7 mouse cellular contexts compared by ENCODE assay signal in genomic region chr11:102027361-102028017, GRCm38 (mm10). TPM values are rescaled to one million over a fixed set of nuclear protein-coding genes. Genes with fewer than 3 reads are reported as not detected.
A peak's percentile ranks its signal among the peaks of the same experiment; 100 is the strongest.
DNase-seq lines count a peak whose midpoint lies in the region; ATAC-seq and TF ChIP-seq lines count a peak whose summit lies in the region.

No protein-coding gene starts in this region.

- no peak for DNase-seq in lung, postnatal 4 days
- peak; percentile 23 for DNase-seq in embryo, embryonic 9.5 days (ENCODE audit: extremely low spot score)
- DNase-seq in limb, embryonic 11.5 days (ENCODE audit: low spot score), result no peak
- DNase-seq in thymus, postnatal 0 days (ENCODE audit: low spot score), result no peak
- no peak for DNase-seq in c-Kit-positive CD71-positive TER-119-positive erythroid progenitor cells, embryonic 14.5 days (ENCODE audit: low spot score)

- H3K9me3 ChIP-seq in lung, embryonic 15.5 days, result no peaks in the 10 kb centered on the region
- H3K9me3 ChIP-seq in limb, embryonic 11.5 days (ENCODE audit: control insufficient read depth, low read length), result no peaks in the 10 kb centered on the region

- no peaks in the 10 kb centered on the region for H3K36me3 ChIP-seq in lung, embryonic 15.5 days
- no peaks in the 10 kb centered on the region for H3K36me3 ChIP-seq in limb, embryonic 11.5 days (ENCODE audit: control insufficient read depth, insufficient read depth, low read length)
- no peaks in the 10 kb centered on the region for H3K36me3 ChIP-seq in small intestine, adult 2 months (ENCODE audit: control insufficient read depth, insufficient read depth, low read length)

- peak overlapping the region; percentile 57; the same call in 1 of the 2 replicates for H3K9ac ChIP-seq in lung, embryonic 15.5 days
- H3K9ac ChIP-seq in limb, embryonic 11.5 days (ENCODE audit: low read length), result no peak overlapping the region

- peaks cover 13% of the 10 kb centered on the region; the same call in 1 of the 2 replicates for H3K27me3 ChIP-seq in lung, embryonic 15.5 days
- no peaks in the 10 kb centered on the region for H3K27me3 ChIP-seq in limb, embryonic 11.5 days (ENCODE audit: control insufficient read depth, insufficient read depth, low read length)
- 0 out of 2 replicates have a peak, but pooled peaks cover 4% of the 10 kb centered on the region for H3K27me3 ChIP-seq in small intestine, adult 2 months (ENCODE audit: control insufficient read depth, insufficient read depth, low read length)

- peaks cover 13% of the 10 kb centered on the region; the same call in 1 of the 2 replicates for H3K4me1 ChIP-seq in lung, embryonic 15.5 days
- H3K4me1 ChIP-seq in limb, embryonic 11.5 days (ENCODE audit: control insufficient read depth, insufficient read depth, low read length), result peaks cover 13% of the 10 kb centered on the region
- H3K4me1 ChIP-seq in small intestine, adult 2 months (ENCODE audit: control insufficient read depth, insufficient read depth, insufficient read length, low read length), result peaks cover 9% of the 10 kb centered on the region

- TF ChIP-seq POLR2A in small intestine, adult 2 months (IDR thresholded peaks at IDR 0.05; ENCODE audit: low read depth, low read length), result no peak

- peak overlapping the region; percentile 66 for H3K4me3 ChIP-seq in lung, embryonic 15.5 days
- H3K4me3 ChIP-seq in limb, embryonic 11.5 days (ENCODE audit: low read depth, low read length), result peak overlapping the region; percentile 78
- peak overlapping the region; percentile 88 for H3K4me3 ChIP-seq in small intestine, adult 2 months (ENCODE audit: low read depth, low read length)

- TF ChIP-seq CTCF in small intestine, adult 2 months (IDR thresholded peaks at IDR 0.05; ENCODE audit: extremely low read depth, insufficient read length, insufficient replicate concordance, low read depth, low read length), result no peak

- 0 out of 2 replicates have a peak, but pooled peaks have one; percentile 1 for ATAC-seq in lung, embryonic 15.5 days (ENCODE audit: borderline replicate concordance, extremely low read depth, low FRiP score, low TSS enrichment)
- peak; percentile 41; the same call in 1 of the 2 replicates for ATAC-seq in limb, embryonic 11.5 days (ENCODE audit: insufficient number of reproducible peaks, low FRiP score, low TSS enrichment, low read depth)

- peak overlapping the region; percentile 99 for H3K4me2 ChIP-seq in lung, embryonic 15.5 days
- H3K4me2 ChIP-seq in limb, embryonic 11.5 days (ENCODE audit: low read depth, severe bottlenecking), result peak overlapping the region; percentile 82

- WGBS in lung, embryonic 15.5 days, result 6% methylated on average over 12 of the region's 12 CpGs
- WGBS in limb, embryonic 11.5 days, result 4% methylated on average over 12 of the region's 12 CpGs
- WGBS in small intestine, adult 2 months, result 6% methylated on average over 12 of the region's 12 CpGs

- 0 out of 2 replicates have a peak overlapping the region, but pooled peaks have one; percentile 1 for H3K27ac ChIP-seq in lung, embryonic 15.5 days
- H3K27ac ChIP-seq in limb, embryonic 11.5 days (replicated peaks; ENCODE audit: low read depth, low read length), result no peak overlapping the region
- H3K27ac ChIP-seq in small intestine, adult 2 months (ENCODE audit: insufficient read depth, low read depth, low read length), result no peak overlapping the region

RNA-seq across cellular contexts. Expression of gene Mpp3, which starts 0.8 kb away (rescaled TPM):
- 3.8 and 3.9 TPM in 2 replicates for polyA plus RNA-seq in lung, embryonic 15.5 days (2015; fragmentation: Nextera tagmentation; extraction: Ambion mirVana)
- polyA plus RNA-seq in limb, embryonic 11.5 days (2014; fragmentation: Nextera tagmentation; extraction: Ambion mirVana), result 11.3 and 12.7 TPM in 2 replicates
- 0.55 and 0.90 TPM in 2 replicates for polyA plus RNA-seq in small intestine, adult 2 months (2012; rRNA removed)
- 0.34 and 0.41 TPM in 2 replicates for polyA plus RNA-seq in thymus, postnatal 0 days (2015; fragmentation: Nextera tagmentation; extraction: Ambion mirVana)

RNA-seq across cellular contexts. Expression of gene Cd300lg, which starts 13.8 kb away (rescaled TPM):
- polyA plus RNA-seq in lung, embryonic 15.5 days (2015; fragmentation: Nextera tagmentation; extraction: Ambion mirVana), result 0.59 and 0.63 TPM in 2 replicates
- 0.35 and 0.47 TPM in 2 replicates for polyA plus RNA-seq in limb, embryonic 11.5 days (2014; fragmentation: Nextera tagmentation; extraction: Ambion mirVana)
- polyA plus RNA-seq in small intestine, adult 2 months (2012; rRNA removed), result 3.8 and 5.4 TPM in 2 replicates
- 7.4 and 8.0 TPM in 2 replicates for polyA plus RNA-seq in thymus, postnatal 0 days (2015; fragmentation: Nextera tagmentation; extraction: Ambion mirVana)

RNA-seq across cellular contexts. Expression of gene Dusp3, which starts 40.7 kb away (rescaled TPM):
- 18.8 and 20.0 TPM in 2 replicates for polyA plus RNA-seq in lung, embryonic 15.5 days (2015; fragmentation: Nextera tagmentation; extraction: Ambion mirVana)
- polyA plus RNA-seq in limb, embryonic 11.5 days (2014; fragmentation: Nextera tagmentation; extraction: Ambion mirVana), result 9.8 and 11.3 TPM in 2 replicates
- polyA plus RNA-seq in small intestine, adult 2 months (2012; rRNA removed), result 27.9 and 28.0 TPM in 2 replicates
- polyA plus RNA-seq in thymus, postnatal 0 days (2015; fragmentation: Nextera tagmentation; extraction: Ambion mirVana), result 5.6 and 5.8 TPM in 2 replicates

RNA-seq across cellular contexts. Expression of gene Cfap97d1, which starts 43.4 kb away (rescaled TPM):
- polyA plus RNA-seq in lung, embryonic 15.5 days (2015; fragmentation: Nextera tagmentation; extraction: Ambion mirVana), result not detected in 2 replicates
- not detected in 2 replicates for polyA plus RNA-seq in limb, embryonic 11.5 days (2014; fragmentation: Nextera tagmentation; extraction: Ambion mirVana)
- polyA plus RNA-seq in small intestine, adult 2 months (2012; rRNA removed), result not detected in 2 replicates
- not detected in 2 replicates for polyA plus RNA-seq in thymus, postnatal 0 days (2015; fragmentation: Nextera tagmentation; extraction: Ambion mirVana)
